Mouse (Mus musculus): ENCODE results near the gene Nid1.
A peak's percentile ranks its signal among the peaks of the same experiment; 100 is the strongest.

Nid1 gene

GRCm38 (mm10) chr13:13548431-13549190 lies 111.3 kb downstream of the Nid1 start:
- no peak for DNase-seq

GRCm38 (mm10) chr13:13549687-13550660 lies 112.6 kb downstream of the Nid1 start:
- no peak for DNase-seq

GRCm38 (mm10) chr13:13552020-13552419 lies 114.7 kb downstream of the Nid1 start:
- no peak for DNase-seq

GRCm38 (mm10) chr13:13553660-13554059 lies 116.3 kb downstream of the Nid1 start:
- DNase-seq = no peak

GRCm38 (mm10) chr13:13555196-13555595 lies 117.8 kb downstream of the Nid1 start:
- no peak for DNase-seq

GRCm38 (mm10) chr13:13557001-13557743 lies 119.8 kb downstream of the Nid1 start:
- peak; percentile 34 for DNase-seq

- no peak for DNase-seq
These were observed 120.9 kb downstream of the Nid1 start for GRCm38 (mm10) chr13:13558251-13558650.

GRCm38 (mm10) chr13:13558900-13559299 lies 121.5 kb downstream of the Nid1 start:
- no peak for DNase-seq
